Mouse (Mus musculus) bone marrow, adult 2 months (tissue): ENCODE results near the gene Aph1a. TPM values are rescaled to one million over a fixed set of nuclear protein-coding genes. Genes with fewer than 3 reads are reported as not detected.
"Not testable (repeated sequence)": the region's sequence is repeated elsewhere in the genome, so short reads cannot be mapped to it uniquely, and the experiment has no call there.

Experiments
- H3K27ac ChIP-seq: fragments of 200-500 bp; 2 replicates; pipeline ENCODE4 v1.5.1; 2012; ENCODE audit warnings: low read depth, mild to moderate bottlenecking, control low read depth, inconsistent platforms, low read length; ENCODE audit not compliant: control insufficient read depth, poor library complexity, insufficient read depth
- H3K4me1 ChIP-seq: fragments of 200-500 bp; 2 replicates; pipeline ENCODE4 v1.6.1; 2011; ENCODE audit warnings: low read length; ENCODE audit not compliant: control insufficient read depth, insufficient read depth
- H3K4me3 ChIP-seq: fragments of 200-500 bp; replicated peaks from 2 replicates; pipeline ENCODE3; 2011; ENCODE audit warnings: mild to moderate bottlenecking, low read depth, low read length, control low read depth; ENCODE audit not compliant: control insufficient read depth
- CTCF ChIP-seq: fragments of 200-500 bp; IDR thresholded peaks from 2 replicates; pipeline ENCODE4 v1.5.1; 2011; ENCODE audit warnings: low read length, control low read depth; ENCODE audit not compliant: control insufficient read depth, insufficient read depth
- POLR2A ChIP-seq: fragments of 200-500 bp; IDR thresholded peaks from 2 replicates; pipeline ENCODE4 v1.6.1; 2011; ENCODE audit warnings: low read depth, mild to moderate bottlenecking, control low read depth, low read length, borderline replicate concordance; ENCODE audit not compliant: control insufficient read depth
- WGBS: fragments of 180-500 bp; shearing (Covaris S2); methylation state at CpG from one replicate; pipeline ENCODE4 v1.1.7; 2018; 5-methylcytosine and 5-hydroxymethylcytosine counted together
- polyA plus RNA-seq: library from polyadenylated mRNA; stranded (reverse); fragments of >200 nt; gene quantifications from 2 replicates; pipeline ENCODE4 v1.2.4, GENCODE M21; 2011; ENCODE audit warnings: low replicate concordance; ENCODE audit not compliant: missing spikeins, insufficient read depth, insufficient read length

Gene Aph1a
- polyA plus RNA-seq: 20.4 and 38.4 TPM in 2 replicates

DNA sequence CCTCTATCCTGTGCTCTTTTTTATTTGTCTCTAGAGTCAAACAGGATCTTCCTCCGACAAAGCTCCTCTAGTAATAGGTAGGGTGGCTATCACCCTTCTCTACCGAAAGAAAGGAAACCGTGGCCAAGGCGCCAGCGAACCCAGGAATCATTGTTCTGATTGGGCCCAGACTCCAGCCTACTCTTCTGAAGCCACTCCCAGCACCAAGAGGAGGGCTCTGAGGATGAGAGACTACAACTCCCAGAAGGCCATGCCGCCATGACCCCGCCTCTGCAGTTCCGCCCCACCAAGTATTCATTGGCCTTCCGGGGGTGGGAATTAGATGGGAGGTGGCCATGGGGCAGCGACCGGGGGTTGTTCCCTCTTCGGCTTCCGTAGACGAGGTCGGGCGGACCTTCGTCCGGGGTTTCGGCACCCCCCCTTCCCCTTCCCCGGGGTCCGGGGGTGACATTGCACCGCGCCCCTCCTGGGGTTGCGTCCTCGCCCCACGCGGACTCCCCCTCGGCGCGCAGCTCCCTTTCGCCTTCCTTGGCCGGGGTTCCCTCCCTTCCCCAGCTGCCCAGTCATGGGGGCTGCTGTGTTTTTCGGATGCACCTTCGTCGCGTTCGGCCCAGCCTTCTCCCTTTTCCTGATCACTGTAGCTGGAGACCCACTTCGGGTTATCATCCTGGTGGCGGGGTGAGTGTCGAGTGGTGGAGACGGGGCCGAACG, at the start of gene Aph1a:
Aph1a (plus strand) TSS at position 364 of the 711 bp plus-strand sequence.
- 0 out of 2 replicates have a peak within 1 kb of the TSS, but pooled peaks have one; percentile 27 for H3K27ac ChIP-seq
- WGBS: 0% methylated on average over 32 of the region's 43 CpGs
- peak within 1 kb of the TSS; percentile 92 for H3K4me3 ChIP-seq
- H3K4me1 ChIP-seq: not testable (repeated sequence)
- TF ChIP-seq POLR2A: peak; percentile 28; the same call in 1 of the 2 replicates

DNA sequence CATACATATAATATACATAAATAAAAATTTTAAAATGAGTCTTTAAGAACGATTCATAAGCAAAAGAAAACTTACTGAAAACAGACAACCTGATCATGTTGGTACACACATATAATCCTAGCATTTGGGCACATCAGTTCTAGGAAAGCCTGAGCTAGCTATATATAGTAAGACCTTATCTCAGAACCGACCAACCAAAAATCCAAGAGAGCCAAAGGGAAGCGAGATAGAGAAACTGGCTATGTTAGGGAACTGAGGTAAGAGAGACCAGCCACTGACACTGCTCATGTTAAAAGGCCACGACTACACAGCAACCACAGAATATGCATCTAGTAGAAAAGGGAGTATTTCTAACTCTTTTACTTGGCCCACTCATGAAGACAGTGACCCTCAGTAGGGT, 43.2 kb upstream of the Aph1a start:
- no peak overlapping the region for H3K4me3 ChIP-seq
- WGBS: 71% methylated on average over 4 of the region's 4 CpGs
- TF ChIP-seq CTCF: no peak
- TF ChIP-seq POLR2A: no peak
- H3K4me1 ChIP-seq: no peaks in the 10 kb centered on the region
- H3K27ac ChIP-seq: no peak overlapping the region

DNA sequence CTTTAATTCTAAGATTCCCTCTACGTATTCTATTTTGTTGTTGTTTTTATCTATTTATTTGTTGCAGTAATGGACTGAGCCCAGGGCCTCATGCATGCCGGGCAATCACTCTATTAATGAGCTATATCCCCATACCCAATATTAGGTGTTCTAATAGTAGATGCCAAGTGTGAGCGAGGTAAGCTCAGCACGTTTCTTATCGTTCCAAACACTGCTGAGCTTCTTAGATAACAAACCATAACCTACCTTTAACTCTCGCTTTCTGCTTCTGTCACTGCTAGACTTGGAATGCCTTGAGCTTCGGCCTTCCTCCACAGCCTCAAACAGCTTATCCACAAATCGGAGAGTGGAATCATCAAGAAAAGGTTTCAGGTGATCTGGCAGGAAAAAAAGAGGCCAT, 42.5 kb upstream of the Aph1a start:
- Histone ChIP-seq H3K27ac (no peak overlapping the region), H3K4me3 (no peak overlapping the region)
- no peak for TF ChIP-seq POLR2A
- no peak for TF ChIP-seq CTCF

DNA sequence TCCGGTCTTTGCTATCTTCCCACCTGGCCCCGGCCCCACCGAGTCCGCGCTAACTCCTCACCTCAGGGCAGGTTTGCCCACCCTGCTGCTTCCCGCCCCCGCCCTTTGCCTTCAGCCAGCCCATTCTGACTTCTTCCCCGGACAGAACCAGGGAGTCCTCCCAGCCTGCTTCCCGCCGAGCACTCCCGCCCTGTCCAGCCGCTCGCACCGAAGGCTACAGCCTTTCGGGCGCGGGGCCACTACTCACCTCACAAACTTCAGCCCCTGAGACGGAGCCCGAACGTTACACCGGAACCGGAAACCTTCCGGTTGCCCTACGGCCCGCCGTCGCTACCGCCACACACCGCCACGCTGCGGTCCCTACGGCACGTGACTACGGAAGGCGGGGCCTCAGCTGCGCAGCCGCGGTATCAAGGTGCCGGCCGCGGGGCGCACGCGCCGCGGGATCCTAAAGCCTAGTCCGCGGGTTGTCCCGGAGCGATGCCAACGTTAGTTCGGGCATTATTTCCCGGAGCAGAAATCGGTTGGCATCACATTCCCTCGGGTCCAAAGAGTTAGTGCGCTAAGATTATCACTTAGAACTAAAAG, 38.2 kb upstream of the Aph1a start, which contains the start of gene Prpf3:
Prpf3 (minus strand) TSS at position 384 of the 588 bp plus-strand sequence.
- peak within 1 kb of the TSS; percentile 98 for H3K4me3 ChIP-seq
- peak within 1 kb of the TSS; percentile 87 for H3K27ac ChIP-seq
- TF ChIP-seq CTCF (no peak; the same call in 1 of the 2 replicates), POLR2A (peak; percentile 83; the same call in 1 of the 2 replicates)
- under 1% methylated on average over 56 of the region's 56 CpGs for WGBS
- no peaks in the 10 kb centered on the region for H3K4me1 ChIP-seq

More for the DNA sequence above, 42.5 kb upstream of the Aph1a start:
- no peaks in the 10 kb centered on the region for H3K4me1 ChIP-seq
- WGBS: 68% methylated on average over 8 of the region's 8 CpGs

DNA sequence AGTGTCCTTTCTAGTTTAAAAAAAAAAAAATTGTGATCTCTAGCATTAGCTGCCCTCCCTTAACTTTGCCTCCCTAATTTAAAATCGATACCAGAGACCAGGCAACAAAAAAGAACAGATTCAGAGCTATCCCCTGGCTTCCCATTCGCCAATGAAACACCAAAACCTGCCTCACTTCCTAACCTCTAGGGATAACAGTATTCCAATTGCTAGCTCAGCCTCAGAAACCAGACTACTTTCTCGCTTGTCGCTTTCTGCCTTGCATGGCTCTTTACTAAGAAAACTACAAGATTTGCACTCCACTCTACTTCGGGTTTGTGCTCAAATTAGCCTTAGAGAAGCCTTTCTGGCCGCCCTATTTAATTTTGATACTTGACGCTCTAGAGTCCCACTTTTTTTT, 37.7 kb upstream of the Aph1a start:
- no peak overlapping the region for H3K27ac ChIP-seq
- no peak for TF ChIP-seq POLR2A
- TF ChIP-seq CTCF: no peak

DNA sequence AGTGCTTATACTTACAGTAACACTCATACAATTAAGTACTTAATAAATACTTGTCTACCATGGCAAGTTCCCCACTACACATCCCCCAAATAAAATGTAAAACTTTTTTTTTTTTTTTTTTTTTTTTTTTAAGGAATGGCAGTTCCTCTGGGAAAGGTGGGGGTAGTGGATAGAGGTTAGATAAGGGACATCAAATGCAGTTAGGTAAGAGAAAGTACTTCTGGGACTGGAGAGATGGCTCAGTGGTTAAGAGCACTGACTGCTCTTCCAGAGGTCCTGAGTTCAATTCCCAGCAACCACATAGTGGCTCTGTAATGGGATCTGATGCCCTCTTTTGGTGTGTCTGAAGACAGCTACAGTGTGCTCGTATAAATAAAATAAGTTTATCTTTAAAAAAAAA, 36.7 kb upstream of the Aph1a start:
- H3K4me1 ChIP-seq, H3K27ac ChIP-seq, H3K4me3 ChIP-seq: not testable (repeated sequence)
- 73% methylated on average over 1 of the region's 1 CpGs for WGBS

More for the DNA sequence above, 37.7 kb upstream of the Aph1a start:
- Histone ChIP-seq H3K4me1 (no peaks in the 10 kb centered on the region), H3K4me3 (peak overlapping the region; percentile 98)
- WGBS: 39% methylated on average over 7 of the region's 7 CpGs

DNA sequence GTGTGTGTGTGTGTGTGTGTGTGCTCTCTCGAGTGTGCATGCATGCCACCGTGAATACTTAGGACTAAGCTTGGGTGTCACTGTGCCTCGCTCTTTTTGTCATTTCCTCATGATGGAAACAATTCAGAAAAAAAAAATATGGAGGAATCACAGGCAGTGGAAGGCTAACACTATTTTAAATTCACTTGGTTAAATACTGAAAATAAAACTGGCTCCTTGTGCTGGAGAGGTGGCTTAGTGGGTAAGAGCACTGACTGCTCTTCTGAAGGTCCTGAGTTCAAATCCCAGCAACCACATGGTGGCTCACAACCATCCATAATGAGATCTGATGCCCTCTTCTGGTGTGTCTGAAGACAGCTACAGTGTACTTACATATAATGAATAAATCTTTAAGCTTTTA, 35.5 kb upstream of the Aph1a start:
- 59% methylated on average over 3 of the region's 3 CpGs for WGBS
- not testable (repeated sequence) for H3K4me3 ChIP-seq, H3K27ac ChIP-seq, H3K4me1 ChIP-seq

DNA sequence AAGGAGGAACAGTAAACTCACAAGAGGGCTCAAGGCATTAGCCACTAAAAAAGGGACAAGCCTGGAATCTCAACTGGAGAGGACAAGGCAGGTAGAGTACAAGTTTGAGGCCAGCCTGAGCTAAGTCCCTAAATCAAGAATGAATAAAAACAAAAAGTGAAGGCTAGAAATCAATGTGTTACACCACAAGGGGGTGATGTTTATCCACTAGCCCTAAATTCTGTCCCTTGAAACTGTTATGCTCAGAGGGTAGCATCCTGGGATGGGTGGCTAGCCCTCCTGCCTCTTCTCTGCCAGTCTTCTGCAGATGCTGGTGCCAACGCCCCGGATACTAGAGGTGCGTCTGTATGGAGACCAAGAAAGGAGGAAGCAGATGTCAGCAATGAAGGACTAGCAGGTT, 33.4 kb upstream of the Aph1a start:
- 73% methylated on average over 3 of the region's 3 CpGs for WGBS
- H3K4me1 ChIP-seq: no peaks in the 10 kb centered on the region
- no peak overlapping the region for H3K4me3 ChIP-seq
- TF ChIP-seq POLR2A (no peak), CTCF (no peak)
- H3K27ac ChIP-seq: no peak overlapping the region

DNA sequence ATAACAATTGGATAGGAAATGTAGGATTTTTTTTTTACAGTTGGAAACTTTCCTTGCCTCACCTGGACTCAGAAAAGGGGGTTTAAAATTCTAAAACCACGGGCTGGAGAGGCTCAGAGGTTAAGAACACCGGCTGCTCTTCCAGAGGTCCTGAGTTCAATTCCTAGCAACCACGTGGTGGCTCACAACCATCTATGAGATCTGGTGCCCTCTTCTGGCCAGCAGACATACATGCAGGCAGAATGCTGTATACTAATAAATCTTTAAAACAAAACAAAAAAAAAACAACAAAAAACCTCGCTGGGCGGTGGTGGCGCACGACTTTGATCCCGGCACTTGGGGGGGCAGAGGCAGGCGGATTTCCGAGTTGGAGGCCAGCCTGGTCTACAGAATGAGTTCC, 32.6 kb upstream of the Aph1a start:
- TF ChIP-seq POLR2A (no peak), CTCF (peak; percentile 56)
- Histone ChIP-seq H3K27ac (no peak overlapping the region), H3K4me3 (no peak overlapping the region), H3K4me1 (no peaks in the 10 kb centered on the region)
- WGBS: 60% methylated on average over 10 of the region's 10 CpGs
